Mouse (Mus musculus) embryonic fibroblast, embryonic 13.5 days (primary cell): ENCODE data around the gene Bricd5. TPM values are rescaled to one million over a fixed set of nuclear protein-coding genes. Genes with fewer than 3 reads are reported as not detected.

ENCODE experiments used
- H3K27ac ChIP-seq: 2 replicates; pipeline ENCODE4 v1.5.1; 2012; ENCODE audit warnings: low read length, control low read depth, inconsistent platforms; ENCODE audit not compliant: insufficient read depth
- H3K4me1 ChIP-seq: 2 replicates; pipeline ENCODE4 v1.6.1; 2011; ENCODE audit warnings: low read length; ENCODE audit not compliant: control insufficient read depth, insufficient read depth
- H3K4me3 ChIP-seq: 2 replicates; pipeline ENCODE4 v1.5.1; 2011; ENCODE audit warnings: mild to moderate bottlenecking, control low read depth, low read length; ENCODE audit not compliant: insufficient read depth
- CTCF ChIP-seq: IDR thresholded peaks from 2 replicates; pipeline ENCODE4 v1.5.1; 2011; ENCODE audit warnings: mild to moderate bottlenecking, control low read depth, low read length, moderate library complexity, borderline replicate concordance; ENCODE audit not compliant: insufficient read depth
- POLR2A ChIP-seq: IDR thresholded peaks from 2 replicates; pipeline ENCODE4 v1.6.1; 2011; ENCODE audit warnings: low read depth, mild to moderate bottlenecking, control low read depth, low read length, moderate library complexity
- polyA plus RNA-seq: library from polyadenylated mRNA; stranded (reverse); fragments of >200 nt; gene quantifications from 2 replicates; pipeline ENCODE4 v1.2.4, GENCODE M21; 2011; ENCODE audit warnings: low read depth; ENCODE audit not compliant: missing spikeins, insufficient read length

The Bricd5 gene
- polyA plus RNA-seq, 1 experiment, result not detected

GRCm38 (mm10) chr17:24461580-24461979 lies 12.1 kb upstream of the Bricd5 start:
- Histone ChIP-seq H3K4me3 (no peak overlapping the region), H3K27ac (no peak overlapping the region), H3K4me1 (peaks cover 6% of the 10 kb centered on the region; the same call in 1 of the 2 replicates)
- TF ChIP-seq POLR2A, result no peak
- no peak for TF ChIP-seq CTCF

- peaks cover 6% of the 10 kb centered on the region; the same call in 1 of the 2 replicates for H3K4me1 ChIP-seq
- H3K27ac ChIP-seq, result no peak overlapping the region
- TF ChIP-seq CTCF (no peak), POLR2A (no peak)
These were observed 10.8 kb upstream of the Bricd5 start for GRCm38 (mm10) chr17:24462932-24463331.

GRCm38 (mm10) chr17:24463374-24464133 lies 10.1 kb upstream of the Bricd5 start:
- Histone ChIP-seq H3K27ac (no peak overlapping the region), H3K4me3 (no peak overlapping the region), H3K4me1 (peaks cover 6% of the 10 kb centered on the region; the same call in 1 of the 2 replicates)
- TF ChIP-seq POLR2A (no peak), CTCF (no peak)

More at GRCm38 (mm10) chr17:24462932-24463331, 10.8 kb upstream of the Bricd5 start:
- no peak overlapping the region for H3K4me3 ChIP-seq

GRCm38 (mm10) chr17:24468636-24469246 lies 4.9 kb upstream of the Bricd5 start:
- no peak overlapping the region for H3K4me3 ChIP-seq
- TF ChIP-seq CTCF (no peak), POLR2A (no peak)
- H3K27ac ChIP-seq, result no peak overlapping the region
- H3K4me1 ChIP-seq, result peaks cover 10% of the 10 kb centered on the region; the same call in 1 of the 2 replicates

- H3K4me3 ChIP-seq, result peak overlapping the region; percentile 66
These were observed 4.3 kb upstream of the Bricd5 start for GRCm38 (mm10) chr17:24469336-24469909.

GRCm38 (mm10) chr17:24469910-24470602 lies 3.6 kb upstream of the Bricd5 start, which contains the start of the genes E4f1 and Pgp:
E4f1 (minus strand) TSS chr17:24470313.
Pgp (plus strand) TSS chr17:24470392.
- TF ChIP-seq CTCF, result no peak
- TF ChIP-seq POLR2A, result peak; percentile 88
- Histone ChIP-seq H3K4me1 (peaks cover 10% of the 10 kb centered on the region; the same call in 1 of the 2 replicates), H3K4me3 (peak within 1 kb of the TSS; percentile 66), H3K27ac (peak within 1 kb of the TSS; percentile 61)

More at GRCm38 (mm10) chr17:24469336-24469909, 4.3 kb upstream of the Bricd5 start:
- peaks cover 10% of the 10 kb centered on the region; the same call in 1 of the 2 replicates for H3K4me1 ChIP-seq
- H3K27ac ChIP-seq, result peak overlapping the region; percentile 61
- TF ChIP-seq CTCF (no peak), POLR2A (no peak)

- Histone ChIP-seq H3K27ac (peak overlapping the region; percentile 53), H3K4me1 (peaks cover 8% of the 10 kb centered on the region; the same call in 1 of the 2 replicates), H3K4me3 (peak overlapping the region; percentile 66)
- TF ChIP-seq CTCF (no peak), POLR2A (peak; percentile 27; the same call in 1 of the 2 replicates)
These were observed 2.8 kb upstream of the Bricd5 start for GRCm38 (mm10) chr17:24470701-24471527.

GRCm38 (mm10) chr17:24472512-24472911 lies 1.2 kb upstream of the Bricd5 start:
- H3K4me3 ChIP-seq, result peak overlapping the region; percentile 66; the same call in 1 of the 2 replicates
- peak; percentile 38; the same call in 1 of the 2 replicates for TF ChIP-seq POLR2A
- TF ChIP-seq CTCF, result no peak
- peaks cover 4% of the 10 kb centered on the region; the same call in 1 of the 2 replicates for H3K4me1 ChIP-seq
- no peak overlapping the region for H3K27ac ChIP-seq
